Mouse (Mus musculus): ENCODE data around the gene Xylb.
A peak's percentile ranks its signal among the peaks of the same experiment; 100 is the strongest.

Xylb gene

DNA sequence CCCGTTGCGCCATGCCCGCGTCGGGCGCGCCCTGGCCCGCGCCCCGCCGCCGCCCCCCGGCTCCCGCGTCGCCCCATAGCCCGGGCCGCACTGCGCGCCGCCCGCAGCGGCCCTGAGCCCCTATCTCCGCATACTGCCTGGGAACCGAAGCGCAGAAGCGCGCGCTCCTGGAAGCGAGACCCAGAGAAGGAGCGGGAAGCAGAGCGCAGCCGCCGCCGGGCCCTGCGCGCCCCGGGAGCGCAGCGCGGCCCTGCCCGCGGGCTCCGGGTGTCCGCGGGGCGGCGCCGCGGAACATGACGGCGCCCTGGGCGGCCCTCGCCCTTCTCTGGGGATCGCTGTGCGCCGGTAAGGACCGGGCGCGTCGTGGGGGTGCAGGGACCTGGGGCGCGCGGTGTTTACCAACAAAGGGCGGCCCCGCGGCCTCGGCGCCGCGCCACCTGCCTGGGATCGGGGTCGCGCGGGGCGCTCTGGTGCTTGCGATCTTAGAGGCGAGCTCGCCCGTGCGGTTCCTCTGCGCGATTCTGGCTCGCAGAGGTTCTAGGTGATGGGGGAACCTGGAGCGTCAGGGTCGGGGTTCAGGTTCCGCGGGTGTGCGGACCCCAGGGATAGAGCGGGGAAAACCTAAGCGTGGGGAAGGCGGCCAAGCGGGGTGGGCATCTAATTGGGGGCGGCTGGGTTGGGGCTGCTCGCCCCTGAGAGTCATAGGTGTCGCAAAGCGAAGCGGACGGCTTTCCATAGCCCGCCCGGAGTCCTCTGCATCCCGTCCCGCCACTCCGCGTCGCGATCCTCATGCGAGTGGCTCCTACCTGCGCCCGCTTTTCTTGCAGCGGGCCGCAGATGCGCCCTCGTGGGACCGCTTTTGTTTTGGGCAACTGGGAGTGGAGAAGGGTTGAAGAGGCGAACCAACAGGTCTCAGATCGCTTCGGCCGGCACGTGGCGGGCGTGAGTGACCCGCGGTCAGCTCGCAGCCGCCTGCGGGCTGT is 45.4 kb downstream of the Xylb start:
- peak; percentile 70 for DNase-seq

DNA sequence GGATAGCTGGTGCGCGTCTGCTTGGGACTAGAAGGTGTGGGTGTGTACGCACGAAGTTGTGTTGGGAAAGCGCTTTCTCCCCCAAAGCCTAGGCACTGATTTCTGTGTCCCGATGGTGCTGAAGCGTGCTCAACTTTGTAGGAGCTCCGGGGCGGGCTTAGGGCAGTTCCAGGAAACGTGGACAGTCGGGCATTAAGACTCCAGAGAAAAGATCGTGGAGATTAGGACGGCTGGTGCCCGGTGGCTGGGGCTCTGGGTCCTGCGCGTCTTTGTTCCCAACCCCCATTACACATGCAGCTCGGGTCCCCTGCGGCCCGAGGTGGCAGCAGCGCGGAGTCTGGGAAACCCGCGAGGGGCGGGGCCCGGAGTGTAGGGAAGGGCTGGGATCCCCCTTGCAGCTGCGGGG is 46.1 kb downstream of the Xylb start:
- peak; percentile 56 for DNase-seq

- no peak for DNase-seq
Observed at GRCm38 (mm10) chr9:119404090-119404489, 46.9 kb downstream of the Xylb start.

GRCm38 (mm10) chr9:119407884-119408283 is 50.7 kb downstream of the Xylb start:
- no peak for DNase-seq

DNA sequence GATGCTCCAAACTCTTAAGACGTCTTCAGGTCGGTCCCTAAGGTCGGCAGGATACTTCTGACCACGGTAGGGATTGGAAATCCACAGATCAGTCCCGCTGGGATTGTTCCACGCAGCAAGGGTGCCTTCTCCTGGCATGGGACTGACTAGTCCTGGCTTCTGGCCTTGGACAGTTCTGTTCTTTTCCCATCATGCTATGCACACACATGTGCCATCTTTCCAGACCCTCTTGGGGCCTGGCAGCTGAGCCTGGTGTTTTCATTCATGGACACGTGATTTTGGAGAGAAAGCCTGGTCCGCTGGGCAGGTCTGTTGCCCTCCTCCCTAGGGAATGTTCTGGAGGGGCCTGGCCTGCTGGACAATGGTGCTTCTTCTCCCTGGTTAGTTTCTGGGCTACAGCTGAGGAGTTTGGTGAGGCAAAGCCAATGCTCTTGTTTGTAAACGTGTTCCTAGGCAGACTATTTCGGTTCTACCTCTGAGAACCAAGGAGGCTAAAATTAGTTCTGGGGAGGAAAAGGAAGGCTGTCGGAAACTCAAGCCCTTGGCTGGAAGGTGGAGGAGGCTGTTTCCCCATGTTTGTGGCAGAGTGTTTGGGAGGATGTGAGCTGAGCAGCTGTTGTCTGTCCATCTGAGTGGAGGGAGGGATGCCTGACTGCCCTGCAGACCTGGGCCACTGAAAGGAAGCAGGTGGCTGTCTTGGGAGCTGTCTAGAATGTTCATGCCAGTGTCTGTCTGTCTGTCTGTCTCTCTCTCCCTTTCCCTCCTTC is 51.9 kb downstream of the Xylb start:
- no peak for DNase-seq

GRCm38 (mm10) chr9:119409864-119410263 is 52.7 kb downstream of the Xylb start:
- no peak for DNase-seq

DNA sequence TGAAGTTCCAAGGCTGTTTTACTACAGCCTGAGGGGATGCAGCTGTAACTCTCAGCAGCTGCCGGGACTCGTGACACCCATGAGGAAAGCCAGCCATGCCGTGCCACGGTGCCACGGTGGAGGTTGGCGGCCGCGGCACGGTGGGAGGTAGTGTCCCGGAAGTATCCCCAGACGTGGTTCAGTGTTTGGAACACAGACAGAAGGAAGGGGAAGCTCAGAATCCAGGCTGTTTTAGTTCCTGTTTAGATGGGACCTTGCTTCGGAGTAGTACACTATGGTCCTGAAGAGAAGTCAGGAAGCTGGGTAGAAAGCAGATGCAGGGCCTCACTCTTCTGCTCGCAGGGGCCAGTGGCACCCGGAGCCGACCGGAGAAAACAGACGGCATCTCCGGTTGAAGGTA is 60.8 kb downstream of the Xylb start:
- DNase-seq = no peak

GRCm38 (mm10) chr9:119419852-119420438 is 62.8 kb downstream of the Xylb start:
- peak; percentile 78 for DNase-seq

DNA sequence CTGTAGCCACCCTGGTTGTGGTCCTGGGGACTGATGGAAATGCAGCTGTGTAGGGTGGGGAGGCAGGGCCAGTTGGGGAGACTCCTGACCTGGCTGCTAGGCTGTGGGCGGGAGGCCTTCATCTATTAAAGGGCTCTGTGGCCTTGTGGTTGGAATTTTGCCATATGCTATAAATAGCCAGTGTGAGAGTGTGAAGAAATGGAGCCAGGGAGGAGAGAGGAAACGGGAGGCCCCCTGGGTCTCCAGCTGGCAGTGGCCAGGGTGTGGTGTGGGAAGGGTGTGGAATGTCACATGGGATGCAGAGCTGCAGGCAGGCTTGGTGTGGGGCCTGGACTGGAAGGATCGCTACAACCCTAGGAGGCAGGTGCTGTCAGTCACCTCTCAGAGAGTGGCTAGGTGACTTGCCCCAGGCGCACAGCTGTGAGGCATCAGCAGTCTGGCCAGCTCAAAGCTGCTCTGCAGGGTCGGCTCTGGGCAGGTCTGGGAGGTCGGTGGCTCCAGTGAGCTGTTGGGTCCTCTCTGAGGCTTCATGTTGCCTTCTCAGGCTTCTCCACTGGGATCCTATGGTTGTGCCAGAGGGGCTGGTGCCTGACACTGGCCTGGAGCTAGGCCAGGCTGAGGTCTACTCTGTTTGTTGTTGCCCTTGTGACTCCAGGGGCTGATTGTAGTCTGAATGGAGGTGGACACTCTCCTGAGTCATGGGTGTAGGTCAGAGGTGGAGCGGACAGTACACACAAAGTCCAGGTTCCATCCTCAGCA is 68.2 kb downstream of the Xylb start:
- DNase-seq = peak; percentile 54

DNA sequence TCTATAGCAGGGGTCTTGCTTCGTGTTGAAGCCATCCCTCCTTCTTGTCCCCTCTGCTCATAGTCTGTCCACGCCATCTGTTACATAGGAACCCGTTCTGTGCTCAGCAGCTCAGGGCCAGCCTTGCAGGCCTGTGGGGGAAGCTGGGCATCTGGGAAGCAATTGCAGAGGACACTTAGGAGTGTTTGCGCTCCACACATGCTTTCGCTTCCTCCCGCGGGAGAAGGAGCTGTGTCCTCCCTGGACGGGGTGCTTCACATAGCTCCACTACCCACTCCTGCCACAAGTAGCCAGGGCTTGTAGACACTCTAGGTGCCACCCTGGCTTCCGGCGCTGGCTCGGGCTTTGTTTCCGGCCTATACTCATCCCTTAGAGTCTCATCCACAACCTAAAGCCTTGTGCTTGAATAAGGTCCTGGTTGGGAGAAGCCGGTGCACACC is 68.8 kb downstream of the Xylb start:
- DNase-seq = no peak

DNA sequence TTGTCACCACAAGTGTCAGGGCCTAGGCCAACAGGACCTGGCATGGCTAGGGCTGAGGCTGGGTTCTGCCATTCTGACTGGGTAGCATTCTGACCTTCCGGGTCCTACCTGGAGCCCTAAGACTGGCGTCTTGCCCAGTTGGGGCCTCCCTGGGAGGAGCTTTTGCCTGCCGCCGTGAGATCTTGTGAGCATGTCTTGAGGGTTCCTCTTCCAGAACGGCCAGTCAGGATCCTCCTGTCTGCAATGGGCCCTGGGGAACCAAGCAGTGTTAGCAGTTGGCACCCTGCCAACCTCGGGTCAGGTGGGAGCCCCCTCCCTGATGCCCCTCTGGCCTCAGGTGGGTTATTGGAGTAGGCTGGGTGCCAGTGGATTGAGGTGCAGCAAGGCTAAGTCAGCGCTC is 69.3 kb downstream of the Xylb start:
- DNase-seq = no peak

DNA sequence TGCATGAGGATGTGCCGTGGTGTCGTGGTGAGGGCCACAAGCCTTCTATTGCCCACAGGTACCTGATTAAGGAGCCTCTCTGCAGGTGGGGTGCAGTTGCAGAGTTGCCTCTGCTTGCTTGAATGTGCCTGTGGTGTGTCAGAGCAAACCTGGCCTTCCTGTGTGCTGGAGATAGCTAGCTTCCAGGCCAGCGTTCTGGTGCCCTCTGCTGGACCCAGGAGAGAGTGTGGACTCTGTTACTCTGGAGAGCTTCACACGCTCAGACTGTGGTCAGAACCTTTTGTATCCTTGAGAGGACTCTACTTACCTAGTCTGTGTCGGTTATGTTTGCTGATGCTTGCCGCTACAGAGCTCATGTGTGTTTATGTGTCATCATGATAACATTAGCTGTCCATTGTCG is 73.1 kb downstream of the Xylb start:
- peak; percentile 80 for DNase-seq

DNA sequence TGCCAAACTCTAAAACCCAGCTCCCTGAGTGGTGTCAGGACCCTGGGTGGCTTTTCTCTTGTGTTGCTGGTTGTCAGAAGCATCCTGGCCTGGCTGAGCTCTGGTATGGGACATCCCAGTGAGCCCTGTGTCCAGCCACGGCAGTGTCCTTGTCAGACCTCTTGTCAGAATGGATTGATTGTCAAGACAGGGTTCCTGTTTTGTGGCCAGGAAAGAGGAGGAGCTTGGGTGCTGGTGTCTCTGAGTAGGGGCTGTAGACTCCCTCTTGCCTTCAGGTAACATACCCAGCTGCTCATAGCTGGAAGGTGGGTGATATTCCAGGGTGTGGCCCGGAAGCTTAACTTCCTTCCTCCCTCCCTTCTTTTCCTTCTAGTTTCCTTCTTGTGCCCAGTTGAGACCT is 78.7 kb downstream of the Xylb start:
- no peak for DNase-seq

DNA sequence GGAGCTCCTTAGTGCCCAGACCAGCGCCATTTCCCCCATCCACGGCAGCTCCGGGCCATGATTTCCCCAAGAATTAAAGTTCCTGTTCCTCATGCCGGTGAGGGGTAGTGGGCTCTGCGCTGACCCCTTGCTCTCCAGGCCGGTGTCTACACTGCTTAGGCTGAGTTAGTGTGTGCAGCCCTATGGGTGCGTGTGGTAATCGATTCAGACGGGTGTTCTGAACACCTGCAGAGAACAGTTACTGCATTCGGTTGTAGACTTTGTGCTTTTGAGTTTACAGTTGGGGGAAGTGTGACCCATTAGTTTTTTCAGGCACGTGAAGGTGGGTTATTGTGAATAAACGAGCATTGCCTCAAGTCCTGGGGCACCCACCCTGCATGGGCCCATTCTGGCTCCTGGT is 80.9 kb downstream of the Xylb start:
- DNase-seq = no peak

DNA sequence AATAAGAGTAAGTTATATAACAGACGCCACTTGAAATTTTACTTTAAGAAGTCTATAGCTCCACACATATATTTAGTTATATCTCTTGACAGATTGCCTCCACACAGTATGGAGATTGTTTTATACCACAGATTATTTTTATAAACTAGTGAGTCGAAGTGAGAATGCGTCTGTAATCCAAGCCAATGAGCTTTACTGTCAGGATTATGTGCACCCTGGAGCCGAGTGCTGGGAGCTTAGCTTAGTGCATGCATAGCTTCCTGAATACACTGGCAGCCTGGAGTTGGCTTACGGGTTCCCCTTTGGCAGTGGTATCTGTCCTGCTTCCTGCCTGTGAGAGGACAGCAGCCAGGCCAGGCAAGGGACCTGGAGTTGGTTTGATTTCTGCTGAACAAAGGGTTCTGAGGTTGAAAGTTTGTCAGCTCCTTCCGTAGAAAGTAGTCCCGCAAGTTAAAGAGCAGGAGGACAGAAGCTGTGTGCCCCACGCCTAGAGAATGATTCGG is 81.4 kb downstream of the Xylb start:
- no peak for DNase-seq
